Mouse (Mus musculus) hindbrain, embryonic 10.5 days (tissue): ENCODE data around the gene L3mbtl4. TPM values are rescaled to one million over a fixed set of nuclear protein-coding genes. Genes with fewer than 3 reads are reported as not detected.

Experiments used
- DNase-seq: peaks from one replicate; pipeline ENCODE4 v3.0.0-alpha.2; 2017; ENCODE audit warnings: low spot score
- H3K27ac ChIP-seq: fragments of 300-500 bp; sonication (generic); 2 replicates; pipeline ENCODE4 v1.5.1; 2016; ENCODE audit warnings: mild to moderate bottlenecking, moderate library complexity
- H3K27me3 ChIP-seq: fragments of 300-500 bp; sonication (generic); 2 replicates; pipeline ENCODE4 v1.6.1; 2016; ENCODE audit warnings: mild to moderate bottlenecking; ENCODE audit not compliant: poor library complexity, insufficient read depth, severe bottlenecking
- H3K36me3 ChIP-seq: fragments of 300-500 bp; sonication (generic); 2 replicates; pipeline ENCODE4 v1.6.1; 2016; ENCODE audit warnings: mild to moderate bottlenecking, moderate library complexity
- H3K4me1 ChIP-seq: fragments of 300-500 bp; sonication (generic); replicated peaks from 2 replicates; pipeline ENCODE4 v1.6.1; 2016; ENCODE audit warnings: mild to moderate bottlenecking
- H3K4me3 ChIP-seq: fragments of 300-500 bp; sonication (generic); 2 replicates; pipeline ENCODE4 v1.5.1; 2016; ENCODE audit warnings: mild to moderate bottlenecking, moderate library complexity
- H3K9me3 ChIP-seq: fragments of 300-500 bp; sonication (generic); 2 replicates; pipeline ENCODE4 v1.6.1; 2016; ENCODE audit warnings: mild to moderate bottlenecking, moderate library complexity
- WGBS: fragments of 180-500 bp; shearing (Covaris S2); methylation state at CpG from one replicate; pipeline ENCODE4 v1.1.7; 2016; 5-methylcytosine and 5-hydroxymethylcytosine counted together
- polyA plus RNA-seq: library from polyadenylated mRNA; unstranded; fragments of >200 nt; fragmentation: Nextera tagmentation; extraction: Ambion mirVana; gene quantifications from 2 replicates; pipeline ENCODE4 v1.2.1, GENCODE M21; 2016

Gene L3mbtl4
- not detected in 2 replicates for polyA plus RNA-seq

- peak within 1 kb of the TSS; percentile 67 for H3K4me3 ChIP-seq
- peaks cover 9% of the 10 kb centered on the region for H3K4me1 ChIP-seq
- H3K36me3 ChIP-seq = no peaks in the 10 kb centered on the region
- under 1% methylated on average over 29 of the region's 29 CpGs for whole genome bisulfite sequencing
- peaks cover 37% of the 10 kb centered on the region for H3K27me3 ChIP-seq
- no peaks in the 10 kb centered on the region for H3K9me3 ChIP-seq
- H3K27ac ChIP-seq = peak within 1 kb of the TSS; percentile 60; the same call in 1 of the 2 replicates
- peak; percentile 49 for DNase-seq
Observed at GRCm38 (mm10) chr17:68273527-68273926, at the start of gene L3mbtl4. Gene L3mbtl4 (plus strand): TSS chr17:68273797.

GRCm38 (mm10) chr17:68230484-68230883 lies 43.1 kb upstream of the L3mbtl4 start:
- Histone ChIP-seq H3K9me3 (no peaks in the 10 kb centered on the region), H3K4me1 (no peaks in the 10 kb centered on the region), H3K27me3 (no peaks in the 10 kb centered on the region), H3K36me3 (no peaks in the 10 kb centered on the region), H3K4me3 (no peak overlapping the region), H3K27ac (no peak overlapping the region)
- 78% methylated on average over 4 of the region's 4 CpGs for WGBS
- DNase-seq = no peak

- DNase-seq = no peak
- Histone ChIP-seq H3K4me3 (no peak overlapping the region), H3K27me3 (no peaks in the 10 kb centered on the region), H3K27ac (no peak overlapping the region), H3K4me1 (no peaks in the 10 kb centered on the region), H3K9me3 (no peaks in the 10 kb centered on the region), H3K36me3 (no peaks in the 10 kb centered on the region)
- WGBS = 89% methylated on average over 4 of the region's 4 CpGs
Observed at GRCm38 (mm10) chr17:68235380-68235779, 38.2 kb upstream of the L3mbtl4 start.

- H3K9me3 ChIP-seq = no peaks in the 10 kb centered on the region
- no peak overlapping the region for H3K4me3 ChIP-seq
- no peak overlapping the region for H3K27ac ChIP-seq
- H3K36me3 ChIP-seq = no peaks in the 10 kb centered on the region
- no peaks in the 10 kb centered on the region for H3K27me3 ChIP-seq
- no peaks in the 10 kb centered on the region for H3K4me1 ChIP-seq
- WGBS = 90% methylated on average over 12 of the region's 12 CpGs
- DNase-seq = no peak
Observed at GRCm38 (mm10) chr17:68236992-68237391, 36.6 kb upstream of the L3mbtl4 start.

- H3K9me3 ChIP-seq = no peaks in the 10 kb centered on the region
- no peak overlapping the region for H3K27ac ChIP-seq
- no peaks in the 10 kb centered on the region for H3K4me1 ChIP-seq
- H3K4me3 ChIP-seq = no peak overlapping the region
- DNase-seq = no peak
- no peaks in the 10 kb centered on the region for H3K27me3 ChIP-seq
- 75% methylated on average over 2 of the region's 2 CpGs for WGBS
- H3K36me3 ChIP-seq = no peaks in the 10 kb centered on the region
Observed at GRCm38 (mm10) chr17:68240171-68240570, 33.4 kb upstream of the L3mbtl4 start.

- no peaks in the 10 kb centered on the region for H3K27me3 ChIP-seq
- H3K4me3 ChIP-seq = no peak overlapping the region
- peaks cover 4% of the 10 kb centered on the region; the same call in 1 of the 2 replicates for H3K9me3 ChIP-seq
- no peaks in the 10 kb centered on the region for H3K36me3 ChIP-seq
- no peaks in the 10 kb centered on the region for H3K4me1 ChIP-seq
- DNase-seq = no peak
- 82% methylated on average over 7 of the region's 7 CpGs for WGBS
- no peak overlapping the region for H3K27ac ChIP-seq
Observed at GRCm38 (mm10) chr17:68264835-68265557, 8.6 kb upstream of the L3mbtl4 start.

- Histone ChIP-seq H3K27me3 (peaks cover 37% of the 10 kb centered on the region), H3K27ac (peak overlapping the region; percentile 60; the same call in 1 of the 2 replicates), H3K9me3 (no peaks in the 10 kb centered on the region), H3K4me3 (peak overlapping the region; percentile 67), H3K4me1 (peaks cover 9% of the 10 kb centered on the region), H3K36me3 (no peaks in the 10 kb centered on the region)
- peak; percentile 7 for DNase-seq
- WGBS = 14% methylated on average over 14 of the region's 14 CpGs
Observed at GRCm38 (mm10) chr17:68273954-68274353, 357 bp downstream of the L3mbtl4 start.

- DNase-seq = no peak
- WGBS = 89% methylated on average over 2 of the region's 2 CpGs
- no peaks in the 10 kb centered on the region for H3K9me3 ChIP-seq
Observed at GRCm38 (mm10) chr17:68275138-68275537, 1.5 kb downstream of the L3mbtl4 start.

GRCm38 (mm10) chr17:68280915-68281314 lies 7.3 kb downstream of the L3mbtl4 start:
- WGBS = 84% methylated on average over 2 of the region's 2 CpGs
- no peak for DNase-seq
- Histone ChIP-seq H3K27me3 (no peaks in the 10 kb centered on the region), H3K9me3 (no peaks in the 10 kb centered on the region), H3K4me3 (no peak overlapping the region), H3K4me1 (peaks cover 6% of the 10 kb centered on the region), H3K36me3 (no peaks in the 10 kb centered on the region), H3K27ac (no peak overlapping the region)

More at GRCm38 (mm10) chr17:68275138-68275537, 1.5 kb downstream of the L3mbtl4 start:
- H3K4me1 ChIP-seq = peaks cover 9% of the 10 kb centered on the region
- H3K4me3 ChIP-seq = no peak overlapping the region
- no peak overlapping the region for H3K27ac ChIP-seq
- H3K27me3 ChIP-seq = peaks cover 37% of the 10 kb centered on the region
- no peaks in the 10 kb centered on the region for H3K36me3 ChIP-seq

- Histone ChIP-seq H3K27ac (no peak overlapping the region), H3K27me3 (no peaks in the 10 kb centered on the region), H3K9me3 (no peaks in the 10 kb centered on the region), H3K4me1 (peaks cover 6% of the 10 kb centered on the region), H3K36me3 (no peaks in the 10 kb centered on the region), H3K4me3 (no peak overlapping the region)
- 26% methylated on average over 8 of the region's 8 CpGs for WGBS
- peak; percentile 22 for DNase-seq
Observed at GRCm38 (mm10) chr17:68285119-68285782, 11.7 kb downstream of the L3mbtl4 start.

GRCm38 (mm10) chr17:68288094-68288493 lies 14.5 kb downstream of the L3mbtl4 start:
- peaks cover 6% of the 10 kb centered on the region for H3K4me1 ChIP-seq
- 79% methylated on average over 4 of the region's 4 CpGs for WGBS
- H3K36me3 ChIP-seq = no peaks in the 10 kb centered on the region
- H3K9me3 ChIP-seq = no peaks in the 10 kb centered on the region
- no peak overlapping the region for H3K27ac ChIP-seq
- H3K27me3 ChIP-seq = no peaks in the 10 kb centered on the region
- DNase-seq = no peak
- H3K4me3 ChIP-seq = no peak overlapping the region

GRCm38 (mm10) chr17:68288699-68289098 lies 15.1 kb downstream of the L3mbtl4 start:
- DNase-seq = no peak

GRCm38 (mm10) chr17:68291713-68292364 lies 18.2 kb downstream of the L3mbtl4 start:
- Histone ChIP-seq H3K4me3 (no peak overlapping the region), H3K36me3 (no peaks in the 10 kb centered on the region), H3K27ac (no peak overlapping the region), H3K4me1 (no peaks in the 10 kb centered on the region), H3K9me3 (peaks cover 10% of the 10 kb centered on the region; the same call in 1 of the 2 replicates), H3K27me3 (no peaks in the 10 kb centered on the region)
- 59% methylated on average over 9 of the region's 9 CpGs for WGBS
- DNase-seq = no peak

More at GRCm38 (mm10) chr17:68288699-68289098, 15.1 kb downstream of the L3mbtl4 start:
- Histone ChIP-seq H3K36me3 (no peaks in the 10 kb centered on the region), H3K27me3 (no peaks in the 10 kb centered on the region), H3K9me3 (no peaks in the 10 kb centered on the region), H3K27ac (no peak overlapping the region), H3K4me3 (no peak overlapping the region), H3K4me1 (peaks cover 6% of the 10 kb centered on the region)
- WGBS = 94% methylated on average over 8 of the region's 8 CpGs
